Mouse (Mus musculus) cortical plate, adult 2 months (tissue): ENCODE results near the gene Nup35. TPM values are rescaled to one million over a fixed set of nuclear protein-coding genes. Genes with fewer than 3 reads are reported as not detected.

Experiments
- H3K27ac ChIP-seq: fragments of 200-500 bp; 2 replicates; pipeline ENCODE4 v1.5.1; 2012; ENCODE audit warnings: low read length, control low read depth, inconsistent platforms; ENCODE audit not compliant: insufficient read depth
- H3K4me1 ChIP-seq: fragments of 200-500 bp; 2 replicates; pipeline ENCODE4 v1.6.1; 2011; ENCODE audit warnings: low read length; ENCODE audit not compliant: control insufficient read depth, insufficient read depth
- H3K4me3 ChIP-seq: fragments of 200-500 bp; 2 replicates; pipeline ENCODE4 v1.5.1; 2011; ENCODE audit warnings: mild to moderate bottlenecking, low read length, control low read depth; ENCODE audit not compliant: insufficient read depth
- CTCF ChIP-seq: fragments of 200-500 bp; IDR thresholded peaks from 2 replicates; pipeline ENCODE4 v1.5.1; 2011; ENCODE audit warnings: mild to moderate bottlenecking, control low read depth, low read length; ENCODE audit not compliant: insufficient read depth; ENCODE audit errors: extremely low read depth
- POLR2A ChIP-seq: fragments of 200-500 bp; IDR thresholded peaks from 2 replicates; pipeline ENCODE4 v1.6.1; 2011; ENCODE audit warnings: mild to moderate bottlenecking, low read length, control low read depth; ENCODE audit not compliant: insufficient read depth; ENCODE audit errors: extremely low read depth
- polyA plus RNA-seq: library from polyadenylated mRNA; depleted of rRNA; stranded (reverse); fragments of >200 nt; gene quantifications from 2 replicates; pipeline ENCODE4 v1.2.3, GENCODE M21; 2012; rRNA removed

Gene Nup35
- 20.3 and 25.6 TPM in 2 replicates for polyA plus RNA-seq

- Histone ChIP-seq H3K4me1 (peaks cover 3% of the 10 kb centered on the region; the same call in 1 of the 2 replicates), H3K27ac (peak within 1 kb of the TSS; percentile 72), H3K4me3 (peak within 1 kb of the TSS; percentile 91)
- TF ChIP-seq CTCF (no peak), POLR2A (peak; percentile 97)
Measured at GRCm38 (mm10) chr2:80616854-80617737, at the start of gene Nup35, which contains the start of gene Dusp19. TSS of gene Nup35 (plus strand) at chr2:80617236. TSS of gene Dusp19 (plus strand) at chr2:80617045.

GRCm38 (mm10) chr2:80567411-80567810, 49.6 kb upstream of the Nup35 start:
- peaks cover 2% of the 10 kb centered on the region for H3K4me1 ChIP-seq
- TF ChIP-seq CTCF = no peak
- TF ChIP-seq POLR2A = no peak
- H3K4me3 ChIP-seq = no peak overlapping the region
- H3K27ac ChIP-seq = no peak overlapping the region

- no peak for TF ChIP-seq POLR2A
- TF ChIP-seq CTCF = no peak
- Histone ChIP-seq H3K4me3 (no peak overlapping the region), H3K27ac (0 out of 2 replicates have a peak overlapping the region, but pooled peaks have one; percentile 80), H3K4me1 (peaks cover 4% of the 10 kb centered on the region)
Measured at GRCm38 (mm10) chr2:80570656-80571055, 46.4 kb upstream of the Nup35 start.

GRCm38 (mm10) chr2:80577286-80577685, 39.8 kb upstream of the Nup35 start:
- Histone ChIP-seq H3K27ac (no peak overlapping the region), H3K4me1 (peaks cover 8% of the 10 kb centered on the region)
- no peak for TF ChIP-seq POLR2A
- TF ChIP-seq CTCF = no peak

GRCm38 (mm10) chr2:80579253-80579891, 37.7 kb upstream of the Nup35 start:
- no peak overlapping the region for H3K27ac ChIP-seq
- no peak for TF ChIP-seq CTCF
- no peak for TF ChIP-seq POLR2A
- peak overlapping the region; percentile 92 for H3K4me3 ChIP-seq
- H3K4me1 ChIP-seq = peaks cover 6% of the 10 kb centered on the region

More at GRCm38 (mm10) chr2:80577286-80577685, 39.8 kb upstream of the Nup35 start:
- no peak overlapping the region for H3K4me3 ChIP-seq

- no peak for TF ChIP-seq POLR2A
- H3K27ac ChIP-seq = peak overlapping the region; percentile 88
- peak overlapping the region; percentile 92 for H3K4me3 ChIP-seq
- H3K4me1 ChIP-seq = peaks cover 6% of the 10 kb centered on the region; the same call in 1 of the 2 replicates
Measured at GRCm38 (mm10) chr2:80580311-80580961, 36.6 kb upstream of the Nup35 start.

GRCm38 (mm10) chr2:80581043-80581711, 35.9 kb upstream of the Nup35 start, which contains the start of gene Nckap1:
TSS of gene Nckap1 (minus strand) at chr2:80581380.
- TF ChIP-seq POLR2A (0 out of 2 replicates have a peak, but pooled peaks have one; percentile 36), CTCF (no peak)
- Histone ChIP-seq H3K4me3 (peak within 1 kb of the TSS; percentile 92), H3K27ac (peak within 1 kb of the TSS; percentile 88), H3K4me1 (peaks cover 5% of the 10 kb centered on the region; the same call in 1 of the 2 replicates)

- TF ChIP-seq POLR2A (no peak), CTCF (no peak)
- H3K27ac ChIP-seq = no peak overlapping the region
- no peak overlapping the region for H3K4me3 ChIP-seq
- H3K4me1 ChIP-seq = peaks cover 3% of the 10 kb centered on the region; the same call in 1 of the 2 replicates
Measured at GRCm38 (mm10) chr2:80582356-80582755, 34.7 kb upstream of the Nup35 start.

- no peak overlapping the region for H3K4me3 ChIP-seq
- peak overlapping the region; percentile 95 for H3K27ac ChIP-seq
- peaks cover 11% of the 10 kb centered on the region for H3K4me1 ChIP-seq
- TF ChIP-seq POLR2A (no peak), CTCF (no peak)
Measured at GRCm38 (mm10) chr2:80594215-80594918, 22.7 kb upstream of the Nup35 start.
